Mouse (Mus musculus) ES-E14 (cell line): ENCODE results near the gene Trpm7. TPM values are rescaled to one million over a fixed set of nuclear protein-coding genes. Genes with fewer than 3 reads are reported as not detected.

Source experiments
- DNase-seq: peaks from one replicate; pipeline ENCODE4 v3.0.0-alpha.2; 2013; ENCODE audit warnings: low read depth, low spot score
- H3K27ac ChIP-seq: 2 replicates; pipeline ENCODE4 v1.5.1; 2012; ENCODE audit warnings: low read depth, mild to moderate bottlenecking, low read length, moderate library complexity, mixed read lengths; ENCODE audit not compliant: poor library complexity, insufficient read depth, severe bottlenecking
- H3K36me3 ChIP-seq: 2 replicates; pipeline ENCODE4 v1.6.1; 2012; ENCODE audit warnings: mild to moderate bottlenecking, low read length, moderate library complexity, mixed read lengths; ENCODE audit not compliant: control insufficient read depth, poor library complexity, insufficient read depth, severe bottlenecking
- H3K4me1 ChIP-seq, 2 experiments: fragments of 150-350 bp in 1 of 2; sonication (generic) in 1 of 2; 2 replicates each; pipeline ENCODE4 v1.6.1; 2012; ENCODE audit warnings: low read length in 2 of 2, mild to moderate bottlenecking in 1 of 2, mixed read lengths in 1 of 2; ENCODE audit not compliant: control insufficient read depth in 2 of 2, insufficient read depth in 2 of 2, poor library complexity in 1 of 2
- H3K4me3 ChIP-seq, 2 experiments: fragments of 150-350 bp in 1 of 2; sonication (generic) in 1 of 2; 2 replicates each; pipeline ENCODE4 v1.5.1; 2012; ENCODE audit warnings: low read length in 2 of 2, low read depth in 1 of 2, mild to moderate bottlenecking in 1 of 2, mixed read lengths in 1 of 2; ENCODE audit not compliant: insufficient read depth in 1 of 2, poor library complexity in 1 of 2, severe bottlenecking in 1 of 2
- H3K9ac ChIP-seq: 2 replicates; pipeline ENCODE4 v1.6.1; 2012; ENCODE audit warnings: low read depth, mild to moderate bottlenecking, low read length, mixed read lengths; ENCODE audit not compliant: poor library complexity, insufficient read depth, severe bottlenecking
- H3K9me3 ChIP-seq: fragments of 150-350 bp; sonication (generic); 2 replicates; pipeline ENCODE4 v1.6.1; 2012; ENCODE audit warnings: low read depth, mild to moderate bottlenecking, low read length; ENCODE audit not compliant: control insufficient read depth, insufficient read depth
- CHD2 ChIP-seq: IDR thresholded peaks from 2 replicates; pipeline ENCODE4 v1.6.1; 2014; ENCODE audit warnings: mild to moderate bottlenecking, low read depth, low read length, inconsistent platforms
- HCFC1 ChIP-seq: IDR thresholded peaks from 2 replicates; pipeline ENCODE4 v1.6.1; 2012; ENCODE audit warnings: low read length, inconsistent platforms, borderline replicate concordance; ENCODE audit not compliant: insufficient read depth
- MAFK ChIP-seq: IDR thresholded peaks from 2 replicates; pipeline ENCODE4 v1.6.1; 2014; ENCODE audit warnings: mild to moderate bottlenecking, low read depth, low read length, inconsistent platforms; ENCODE audit not compliant: insufficient read depth
- ZC3H11A ChIP-seq: IDR thresholded peaks from 2 replicates; pipeline ENCODE4 v1.6.1; 2012; ENCODE audit warnings: low read depth, mild to moderate bottlenecking, inconsistent platforms, low read length, borderline replicate concordance
- ZNF384 ChIP-seq: IDR thresholded peaks from 2 replicates; pipeline ENCODE4 v1.6.1; 2012; ENCODE audit warnings: low read depth, low read length, inconsistent platforms
- in situ Hi-C, 2 experiments: fragments of 600-800 bp; cut with MboI; formaldehyde crosslinking; loops; one replicate each; pipeline ENCODE4 v1.15.1; 2025; ENCODE audit warnings: low sequenced_read_pairs in 2 of 2, inconsistent platforms in 1 of 2; ENCODE audit not compliant: unreplicated experiment in 2 of 2
- total RNA-seq: library from RNA; depleted of rRNA; stranded (reverse); fragments of 300-350 nt; gene quantifications from 2 replicates; pipeline ENCODE4 v1.2.3, GENCODE M21; 2012; rRNA removed

Gene Trpm7
- total RNA-seq, 1 experiment, result 47.1 TPM

DNA sequence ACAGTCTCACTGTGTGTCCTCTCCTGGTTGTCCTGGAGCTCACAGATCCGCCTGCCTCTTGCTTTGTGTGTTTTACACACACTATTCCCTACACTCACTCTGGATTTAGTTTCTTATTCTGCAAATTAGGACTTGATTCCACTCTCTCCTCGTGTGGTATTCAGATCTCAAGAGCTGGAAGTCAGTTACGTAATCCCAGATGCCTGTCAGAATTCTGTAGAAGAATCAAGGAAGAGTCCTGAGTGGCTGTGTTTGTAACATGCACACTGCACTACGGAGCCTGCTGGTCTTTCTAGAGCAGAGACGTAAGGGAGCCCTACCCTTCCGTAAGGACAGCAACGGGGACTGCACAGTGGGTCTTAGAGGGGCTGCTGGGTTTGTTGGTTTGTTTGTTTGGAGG lies 116.7 kb downstream of the Trpm7 start:
- in situ Hi-C loops, result no loop called here
- H3K4me1 ChIP-seq, result no peaks in the 10 kb centered on the region
- DNase-seq, result no peak
- H3K27ac ChIP-seq, result no peak overlapping the region
- peaks cover 27% of the 10 kb centered on the region for H3K36me3 ChIP-seq
- H3K9me3 ChIP-seq, result no peaks in the 10 kb centered on the region
- H3K4me3 ChIP-seq, result no peak overlapping the region
- H3K9ac ChIP-seq, result no peak overlapping the region
- TF ChIP-seq ZNF384 (no peak), ZC3H11A (no peak), HCFC1 (no peak), MAFK (no peak), CHD2 (no peak)

DNA sequence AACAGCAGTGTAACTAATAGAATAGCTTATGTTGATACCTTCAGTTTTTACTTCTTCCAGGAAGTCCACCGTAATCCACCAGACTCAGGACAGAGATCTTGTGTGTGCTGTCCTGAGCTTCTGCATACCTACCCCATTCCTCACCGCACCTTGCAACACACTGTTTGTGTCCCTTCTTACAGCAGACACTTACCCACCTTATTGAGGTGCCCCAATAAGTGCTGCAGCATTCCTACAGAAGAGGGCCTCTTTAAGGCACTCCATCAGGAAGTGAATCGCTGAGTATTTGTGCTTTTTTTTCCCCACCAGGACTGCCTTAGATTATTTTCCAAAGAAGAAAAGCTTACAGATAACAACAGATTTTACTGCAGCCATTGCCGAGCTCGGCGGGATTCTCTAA lies 120.4 kb downstream of the Trpm7 start:
- H3K4me1 ChIP-seq, result no peaks in the 10 kb centered on the region
- H3K27ac ChIP-seq, result no peak overlapping the region
- H3K9me3 ChIP-seq, result no peaks in the 10 kb centered on the region
- H3K4me3 ChIP-seq, result no peak overlapping the region
- DNase-seq, result no peak
- peaks cover 31% of the 10 kb centered on the region for H3K36me3 ChIP-seq
- TF ChIP-seq MAFK, result no peak
- TF ChIP-seq ZNF384, result no peak
- TF ChIP-seq ZC3H11A, result no peak
- TF ChIP-seq CHD2, result no peak
- no peak for TF ChIP-seq HCFC1
- no peak overlapping the region for H3K9ac ChIP-seq
- in situ Hi-C loops, result no loop called here

DNA sequence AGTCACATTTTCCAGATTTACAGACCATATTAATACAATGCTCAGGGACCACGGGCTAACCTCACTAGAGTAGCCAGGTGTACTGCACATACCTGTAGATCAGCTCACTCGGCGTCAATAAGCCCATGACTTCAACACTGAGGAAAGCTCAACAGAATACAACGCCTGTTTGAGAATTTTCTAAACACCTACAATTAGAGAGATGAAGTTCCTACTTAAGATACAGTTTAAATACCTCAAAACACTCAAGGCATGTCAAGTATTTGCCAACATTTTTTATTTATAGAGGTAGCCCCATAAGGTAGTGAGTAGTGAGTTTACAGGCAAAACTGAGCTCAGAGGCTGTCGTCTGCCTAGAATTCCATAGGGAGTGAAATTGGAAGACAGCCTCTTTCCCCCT lies 132.6 kb downstream of the Trpm7 start:
- peaks cover 26% of the 10 kb centered on the region for H3K36me3 ChIP-seq

More for the DNA sequence above, 132.6 kb downstream of the Trpm7 start:
- Histone ChIP-seq H3K9ac (no peak overlapping the region), H3K9me3 (no peaks in the 10 kb centered on the region), H3K4me1 (no peaks in the 10 kb centered on the region), H3K27ac (no peak overlapping the region), H3K4me3 (no peak overlapping the region)
- in situ Hi-C loops, result no loop called here
- TF ChIP-seq MAFK (no peak), CHD2 (no peak), ZNF384 (no peak), ZC3H11A (no peak), HCFC1 (no peak)
- no peak for DNase-seq

Other genes with a start within 250 kb of the Trpm7 start
- gene Gabpb1, start 199.9 kb downstream of the Trpm7 start, total RNA-seq, result 19.0 and 21.8 TPM in 2 replicates
- 30.5 and 34.6 TPM in 2 replicates for gene Usp8, start 168.9 kb downstream of the Trpm7 start, total RNA-seq
- gene Usp50, start 92.8 kb downstream of the Trpm7 start, total RNA-seq, result 3.4 and 3.9 TPM in 2 replicates
- 15.2 and 18.3 TPM in 2 replicates for gene Sppl2a, start 57.0 kb upstream of the Trpm7 start, total RNA-seq
- 11.4 and 14.4 TPM in 2 replicates for gene Ap4e1, start 132.5 kb upstream of the Trpm7 start, total RNA-seq
- gene Blvra, start 194.4 kb upstream of the Trpm7 start, total RNA-seq, result 6.0 and 11.6 TPM in 2 replicates